Mouse (Mus musculus) urinary bladder, postnatal 36 days (tissue): ENCODE data around the gene Khdc4.
"Not testable (repeated sequence)": the region's sequence is repeated elsewhere in the genome, so short reads cannot be mapped to it uniquely, and the experiment has no call there.

ENCODE experiments used
- DNase-seq, 2 experiments: peaks; one replicate each; pipeline ENCODE4 v3.0.0; 2022; ENCODE audit warnings: low spot score in 2 of 2, mixed read lengths in 1 of 2

The Khdc4 gene

DNA sequence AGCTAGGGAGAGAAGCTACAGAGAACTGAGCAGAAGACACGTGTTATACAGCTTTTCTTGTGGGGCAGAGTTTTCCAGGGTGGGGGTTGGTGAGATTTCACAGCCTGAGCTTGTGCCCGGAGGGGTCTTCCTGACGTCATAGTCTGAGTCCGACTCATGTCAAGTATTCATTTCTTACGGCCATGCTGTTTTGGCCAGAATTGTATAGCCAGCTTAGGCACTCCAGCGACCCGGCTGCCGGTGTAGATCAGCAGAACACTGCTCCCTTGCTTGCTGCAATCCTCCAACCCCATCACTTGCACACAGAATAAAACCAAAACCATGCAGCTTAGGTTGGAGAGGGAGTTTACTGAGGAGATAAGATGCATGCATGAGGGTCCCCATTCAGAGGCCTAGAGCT is 30.0 kb upstream of the Khdc4 start:
- DNase-seq = no peak

DNA sequence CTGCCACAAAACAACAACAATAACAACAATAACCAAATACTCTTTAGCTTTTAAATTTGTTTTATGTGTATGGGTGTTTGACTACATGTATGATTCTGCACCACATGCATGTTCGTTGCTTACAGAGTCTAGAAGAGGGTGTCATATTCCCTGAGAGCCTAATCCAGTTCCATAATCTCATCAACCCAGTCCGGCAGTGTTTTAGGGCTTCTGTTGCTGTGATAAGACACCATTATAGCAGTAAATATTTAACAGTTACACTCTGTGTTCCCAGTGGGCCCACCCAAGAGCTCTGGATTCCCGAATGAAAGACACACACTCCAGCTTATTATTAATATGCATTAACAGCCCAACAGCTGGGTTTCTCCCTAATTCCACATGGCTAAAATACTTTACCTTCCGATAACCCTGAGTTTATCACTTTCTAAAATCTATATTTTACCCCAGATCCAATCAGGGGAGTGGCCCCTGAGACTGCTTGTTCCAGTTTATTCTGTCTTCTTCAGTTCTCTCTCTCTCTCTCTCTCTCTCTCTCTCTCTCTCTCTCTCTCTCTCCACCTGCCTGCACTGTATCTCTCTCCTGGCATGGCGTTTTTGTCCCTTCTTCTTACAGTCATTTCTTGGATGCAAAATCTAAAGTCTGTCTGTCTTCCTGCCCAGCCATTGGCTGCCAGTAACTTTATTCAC is 27.0 kb upstream of the Khdc4 start:
- no peak for DNase-seq

DNA sequence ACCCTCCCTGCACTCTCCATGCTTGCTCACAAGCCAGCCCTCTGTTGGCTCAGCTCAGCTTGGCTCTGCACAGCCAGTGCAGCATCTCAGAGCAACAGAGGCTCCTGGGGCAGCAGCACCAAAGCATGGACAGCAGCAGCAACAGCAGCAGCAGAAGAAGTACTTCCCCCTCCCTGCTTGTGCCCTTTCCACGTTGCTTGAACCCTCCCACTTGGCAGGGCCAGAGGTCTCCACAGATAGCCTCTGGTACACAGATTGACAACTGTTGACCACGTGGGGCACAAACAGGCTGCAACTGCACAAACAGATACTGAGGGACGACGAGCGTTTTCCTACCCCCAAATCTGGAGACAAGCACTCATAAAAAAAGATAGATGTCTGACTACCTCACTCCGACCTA is 25.8 kb upstream of the Khdc4 start:
- DNase-seq = no peak

DNA sequence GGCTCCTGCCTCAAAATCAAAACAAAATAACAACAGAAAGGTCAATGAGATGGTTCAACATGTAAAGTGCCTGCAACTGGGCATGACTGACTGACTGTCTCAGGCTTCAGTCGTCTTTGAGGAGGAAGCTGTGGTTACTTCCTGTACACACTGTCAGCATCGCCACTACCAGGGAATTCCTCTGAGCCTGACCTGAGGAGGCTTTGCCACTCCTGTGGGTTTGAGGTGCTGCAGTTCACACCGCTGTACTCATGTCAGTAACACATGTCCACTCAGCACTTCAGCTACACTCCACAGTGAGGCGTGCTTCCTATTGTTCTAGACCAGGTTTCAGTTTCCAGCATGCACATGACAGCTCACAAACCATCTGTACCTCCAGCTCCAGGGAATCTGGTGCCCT is 21.5 kb upstream of the Khdc4 start:
- DNase-seq = no peak

DNA sequence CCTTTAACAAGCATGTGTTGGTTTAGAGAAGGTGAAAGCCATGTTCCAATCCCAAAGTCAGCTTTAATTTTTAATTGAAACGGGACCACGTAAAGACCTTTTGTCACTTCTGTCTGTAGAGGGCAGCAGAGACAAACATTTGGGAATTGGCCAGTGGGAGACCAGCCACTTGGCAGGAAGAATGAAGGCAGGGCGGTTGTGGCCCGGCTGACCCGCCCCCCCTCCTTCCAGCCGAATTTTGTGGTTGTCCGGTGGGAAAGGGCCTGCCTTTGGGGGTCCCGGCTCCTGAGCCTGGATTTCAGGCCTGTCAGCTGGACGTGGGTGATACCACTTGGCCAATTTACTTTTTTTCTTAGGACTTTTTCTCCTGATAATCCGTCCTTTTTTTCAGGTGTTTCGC is 8.2 kb upstream of the Khdc4 start:
- peak; percentile 57 to 65 for DNase-seq

DNA sequence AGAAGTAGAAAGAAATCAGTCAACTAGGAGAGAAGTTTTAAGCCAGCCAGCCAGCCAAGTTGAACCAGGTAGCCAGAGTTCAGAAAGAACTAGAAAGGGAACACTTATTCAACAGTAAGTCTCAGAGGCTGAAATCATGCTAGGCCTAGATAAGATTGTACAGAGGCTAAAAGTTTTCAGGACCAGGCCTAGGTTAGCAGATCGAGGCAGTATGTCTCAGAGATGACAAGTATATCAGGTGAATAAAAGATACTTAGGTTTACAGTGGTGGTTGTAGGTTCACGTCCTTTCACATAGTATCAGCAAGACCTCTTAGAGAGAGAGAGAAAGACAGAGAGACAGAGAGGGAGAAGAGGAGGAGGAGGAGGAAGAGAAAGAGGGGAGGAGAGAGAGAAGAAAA is 1.8 kb upstream of the Khdc4 start:
- DNase-seq = no peak

DNA sequence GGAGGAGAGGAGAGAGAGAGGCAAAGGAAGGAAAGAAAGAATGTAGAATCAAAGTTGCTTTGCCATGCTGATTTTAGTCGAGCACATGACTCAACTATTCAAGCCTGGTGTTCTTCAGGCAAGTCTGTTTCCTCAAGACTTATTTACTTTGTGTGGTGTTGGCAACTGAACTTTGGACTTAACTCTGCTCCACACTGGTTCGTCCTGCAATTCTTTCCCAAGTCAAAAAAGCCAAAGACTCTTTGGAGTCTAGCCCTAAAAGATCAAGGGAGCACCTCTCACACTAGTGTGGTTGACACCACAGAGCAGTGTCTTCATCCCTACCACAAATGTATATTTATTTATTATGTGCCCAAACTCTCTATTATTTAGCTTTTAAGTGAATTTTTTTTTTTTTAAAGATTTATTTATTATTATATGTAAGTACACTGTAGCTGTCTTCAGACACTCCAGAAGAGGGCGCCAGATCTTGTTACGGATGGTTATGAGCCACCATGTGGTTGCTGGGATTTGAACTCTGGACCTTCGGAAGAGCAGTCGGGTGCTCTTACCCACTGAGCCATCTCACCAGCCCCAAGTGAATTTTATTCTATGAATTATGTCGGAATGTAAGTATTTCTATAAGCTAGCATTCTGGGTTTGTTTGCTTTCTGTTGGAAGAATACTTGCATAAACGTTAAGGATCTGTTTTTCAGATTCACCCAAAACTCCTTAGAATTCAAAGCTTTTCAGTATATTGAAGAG is 1.2 kb upstream of the Khdc4 start:
- DNase-seq = no peak

DNA sequence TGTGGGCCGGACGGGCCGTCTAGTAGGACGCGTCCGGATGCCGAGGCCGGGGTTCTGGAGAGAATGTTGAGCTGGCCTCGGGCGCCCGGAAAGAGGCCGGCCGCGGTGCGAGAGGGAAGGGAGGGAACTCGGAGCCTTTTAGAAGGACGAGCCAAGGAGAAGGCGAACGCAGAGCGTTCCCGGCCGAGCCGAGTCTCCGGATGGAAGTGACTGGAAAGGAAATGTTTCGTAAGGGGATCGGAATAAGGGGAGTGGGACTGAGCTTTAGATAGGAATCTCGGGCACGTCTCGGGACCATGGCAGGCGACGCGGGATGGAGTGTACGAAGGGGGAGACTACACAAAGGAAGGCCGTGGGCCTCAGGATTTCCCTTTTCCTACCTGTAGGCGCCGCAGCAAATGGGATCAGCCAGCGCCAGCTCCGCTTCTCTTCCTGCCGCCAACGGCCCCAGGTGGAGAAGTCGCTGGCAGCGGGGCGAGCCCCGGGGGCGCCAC is 402 bp downstream of the Khdc4 start:
- peak in 1 of 2 experiments; percentile 44 for DNase-seq

DNA sequence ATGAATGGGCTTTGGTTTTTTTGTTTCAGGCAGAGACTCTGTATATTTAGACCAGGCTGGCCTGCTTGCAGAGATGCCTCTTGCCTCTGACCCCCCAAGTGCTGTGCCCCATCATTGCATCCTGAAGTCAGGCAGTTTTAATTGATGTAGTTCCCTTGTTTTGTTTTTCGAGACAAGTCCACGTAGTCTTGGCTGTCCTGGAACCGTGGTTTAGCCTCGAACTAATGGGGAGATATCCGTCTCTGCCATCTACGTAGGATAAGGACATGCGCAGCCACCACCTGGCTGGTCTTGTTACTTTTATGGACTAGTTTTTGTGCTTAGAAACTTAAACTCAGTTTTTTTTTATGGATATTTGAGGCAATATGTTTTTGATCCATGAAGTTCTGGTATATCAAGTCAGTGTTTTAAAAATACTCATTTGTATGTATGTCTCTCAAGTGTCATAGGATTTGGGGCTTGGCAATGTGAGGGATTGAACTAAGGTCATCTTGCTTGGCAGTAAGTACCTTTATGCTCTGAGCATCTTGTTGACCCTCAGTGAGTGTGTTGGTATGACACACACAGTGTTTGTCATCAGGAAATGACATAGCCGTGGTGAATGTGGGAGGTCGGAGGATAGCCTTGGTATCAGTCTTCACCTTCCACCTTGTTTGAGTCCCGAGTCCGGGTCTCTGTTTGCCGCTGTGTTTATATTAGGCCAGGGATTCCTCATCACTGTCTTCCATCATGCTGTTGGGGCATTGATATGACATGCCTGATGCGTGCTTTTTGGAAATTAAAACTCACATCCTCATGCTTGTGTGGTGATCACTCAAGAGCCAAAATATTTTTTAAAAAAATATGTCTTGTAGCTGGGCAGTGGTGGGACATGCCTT is 1.4 kb downstream of the Khdc4 start:
- DNase-seq = no peak

DNA sequence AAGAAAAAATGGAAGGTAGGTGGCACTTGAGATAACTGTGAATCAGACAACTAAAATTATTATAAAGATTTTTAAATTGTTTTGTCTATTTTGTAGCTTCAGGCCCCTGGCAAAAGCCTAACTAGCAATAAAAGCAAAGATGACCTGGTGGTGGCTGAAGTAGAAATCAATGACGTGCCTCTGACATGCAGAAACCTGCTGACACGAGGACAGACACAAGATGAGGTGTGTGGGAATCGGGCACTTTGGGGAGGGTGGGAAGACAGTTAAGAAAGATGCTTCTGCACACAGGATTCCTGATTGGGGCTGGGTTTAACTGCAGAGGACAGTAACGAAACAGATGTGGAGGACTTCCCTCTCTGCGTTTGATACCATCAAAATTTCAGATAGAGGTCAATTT is 3.5 kb downstream of the Khdc4 start:
- DNase-seq = no peak

DNA sequence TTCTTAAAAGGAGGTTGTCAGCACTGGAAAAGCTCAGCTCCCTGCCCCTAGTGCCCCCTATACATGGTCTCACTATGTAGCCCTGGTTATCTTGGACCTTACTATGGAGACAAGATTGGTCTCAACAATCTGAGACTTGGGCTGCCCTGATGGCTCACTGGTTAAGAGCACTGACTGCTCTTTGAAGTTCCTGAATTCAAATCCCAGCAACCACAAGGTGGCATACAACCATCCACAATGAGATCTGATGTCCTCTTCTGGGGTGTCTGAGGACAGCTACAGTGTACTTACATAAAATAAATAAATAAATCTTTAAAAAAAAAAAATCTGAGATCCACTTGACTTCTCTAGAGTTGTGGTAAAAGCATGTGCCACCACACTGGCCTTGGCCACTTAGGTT is 9.9 kb downstream of the Khdc4 start:
- DNase-seq = no peak

DNA sequence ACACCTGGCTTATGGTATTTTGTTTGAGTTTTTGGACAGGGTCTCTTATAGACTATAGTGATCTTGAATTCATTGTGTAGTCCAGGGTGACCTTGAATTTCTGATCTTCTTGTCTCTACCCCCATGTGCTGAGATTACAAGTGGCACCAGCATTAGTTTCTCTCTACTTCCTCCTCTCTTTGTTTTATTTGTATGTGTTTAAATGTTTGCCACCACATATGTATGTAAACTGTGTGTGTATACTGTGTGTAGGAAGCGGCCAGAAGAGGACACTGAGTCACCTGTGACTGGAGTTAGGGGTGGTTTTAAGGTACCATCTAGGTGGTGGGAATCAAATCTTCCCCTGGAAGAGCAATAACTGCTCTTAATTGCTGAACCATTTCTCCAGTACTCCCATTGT is 12.4 kb downstream of the Khdc4 start:
- DNase-seq = no peak

DNA sequence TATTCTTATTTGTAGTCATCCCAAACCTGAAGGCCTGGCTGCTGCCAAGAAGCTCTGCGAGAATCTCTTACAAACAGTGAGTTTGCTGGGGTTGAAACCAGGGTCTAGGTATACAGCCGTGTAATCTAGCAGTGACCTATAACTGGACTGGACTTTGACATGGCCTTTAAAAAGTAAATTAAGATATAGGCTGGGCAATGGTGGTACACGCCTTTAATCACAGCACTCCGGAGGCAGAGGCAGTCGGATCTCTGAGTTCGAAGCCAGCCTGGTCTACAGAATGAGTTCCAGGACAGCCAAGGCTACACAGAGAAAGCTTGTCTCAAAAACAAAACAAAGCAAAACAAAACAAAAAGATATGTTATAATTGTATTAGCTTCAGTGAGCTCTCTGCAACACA is 13.2 kb downstream of the Khdc4 start:
- DNase-seq = no peak

DNA sequence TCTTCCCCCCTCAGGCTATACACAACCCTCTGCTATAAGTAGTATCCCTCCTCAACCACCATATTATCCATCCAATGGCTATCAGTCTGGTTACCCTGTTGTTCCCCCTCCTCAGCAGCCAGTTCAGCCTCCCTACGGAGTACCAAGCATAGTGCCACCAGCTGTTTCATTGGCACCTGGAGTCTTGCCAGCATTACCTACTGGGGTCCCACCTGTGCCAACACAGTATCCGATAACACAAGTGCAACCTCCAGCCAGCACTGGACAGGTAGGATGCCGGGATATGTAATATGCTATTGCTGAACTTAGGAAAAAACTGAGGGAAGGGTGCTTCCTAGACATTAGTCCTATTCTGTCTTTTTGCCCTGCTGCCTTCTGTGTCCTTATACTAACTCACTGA is 14.6 kb downstream of the Khdc4 start:
- no peak for DNase-seq

DNA sequence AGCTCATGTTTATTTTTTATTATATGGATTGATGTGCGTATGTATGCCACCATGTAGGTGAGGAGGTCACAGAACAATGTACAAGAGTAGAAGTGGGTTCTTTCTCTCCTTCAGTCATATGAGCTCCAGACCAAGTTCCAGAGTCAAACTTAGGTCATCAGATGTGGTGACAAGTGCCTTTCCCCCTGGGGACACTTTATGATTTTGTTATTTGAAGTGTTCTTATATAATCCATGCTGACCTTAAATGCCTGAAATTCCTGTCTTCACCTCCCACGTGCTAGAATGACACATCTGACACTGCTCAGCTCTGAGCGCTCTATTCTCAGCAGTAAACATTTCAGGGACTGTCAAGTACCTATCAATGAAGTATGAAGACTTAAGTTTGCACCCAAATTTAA is 15.6 kb downstream of the Khdc4 start:
- no peak for DNase-seq

DNA sequence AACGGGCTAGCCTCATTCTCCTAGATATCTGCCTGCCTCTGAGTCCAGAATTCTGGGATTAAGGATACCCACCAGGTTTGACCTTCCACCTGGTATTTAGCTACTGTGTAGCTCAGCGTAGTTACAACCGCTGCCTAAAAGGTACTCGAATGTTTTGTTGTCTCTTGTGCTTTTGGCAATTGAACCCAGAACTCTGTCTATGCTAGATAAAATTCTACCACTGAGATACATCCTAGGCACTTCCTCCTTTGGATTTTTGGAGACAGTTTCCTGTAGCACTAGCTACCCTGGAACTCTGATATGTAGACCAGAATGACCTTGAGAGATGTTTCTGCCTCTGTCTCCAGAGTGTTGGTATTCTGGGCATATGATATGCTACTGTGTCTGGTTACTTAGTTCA is 28.1 kb downstream of the Khdc4 start:
- DNase-seq = no peak

DNA sequence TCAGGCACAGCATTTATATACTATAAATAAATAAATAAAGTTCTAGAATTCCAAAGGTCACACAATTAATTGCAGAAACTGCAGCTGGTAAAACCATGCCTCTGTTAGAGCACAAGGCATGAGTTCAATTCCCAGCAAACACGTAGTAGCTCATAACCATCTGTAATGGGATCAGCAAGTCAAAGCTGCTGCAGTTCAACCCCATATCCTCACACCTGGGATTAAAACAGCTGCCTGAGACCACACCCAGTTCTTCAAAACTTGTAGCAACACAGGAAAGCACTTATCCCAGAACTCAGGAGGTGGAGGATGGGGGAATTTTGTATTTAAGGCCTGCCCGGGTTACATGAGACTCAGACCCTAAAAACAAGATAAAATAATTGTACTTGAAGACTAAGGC is 29.1 kb downstream of the Khdc4 start:
- no peak for DNase-seq

DNA sequence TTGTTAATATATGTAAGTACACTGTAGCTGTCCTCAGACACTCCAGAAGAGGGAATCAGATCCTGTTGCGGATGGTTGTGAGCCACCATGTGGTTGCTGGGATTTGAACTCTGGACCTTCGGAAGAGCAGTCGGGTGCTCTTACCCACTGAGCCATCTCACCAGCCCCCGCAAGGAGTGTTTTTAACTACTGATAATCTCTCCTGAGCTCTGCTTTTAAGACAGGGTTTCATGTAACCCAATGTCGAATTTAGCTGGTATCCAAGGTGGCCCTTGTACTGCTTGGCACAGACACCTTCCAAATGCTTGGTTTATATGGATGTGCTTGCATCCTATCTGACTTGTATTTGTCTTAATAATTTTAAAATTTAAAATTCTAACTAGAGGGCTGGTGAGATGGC is 30.1 kb downstream of the Khdc4 start:
- DNase-seq = not testable (repeated sequence)

DNA sequence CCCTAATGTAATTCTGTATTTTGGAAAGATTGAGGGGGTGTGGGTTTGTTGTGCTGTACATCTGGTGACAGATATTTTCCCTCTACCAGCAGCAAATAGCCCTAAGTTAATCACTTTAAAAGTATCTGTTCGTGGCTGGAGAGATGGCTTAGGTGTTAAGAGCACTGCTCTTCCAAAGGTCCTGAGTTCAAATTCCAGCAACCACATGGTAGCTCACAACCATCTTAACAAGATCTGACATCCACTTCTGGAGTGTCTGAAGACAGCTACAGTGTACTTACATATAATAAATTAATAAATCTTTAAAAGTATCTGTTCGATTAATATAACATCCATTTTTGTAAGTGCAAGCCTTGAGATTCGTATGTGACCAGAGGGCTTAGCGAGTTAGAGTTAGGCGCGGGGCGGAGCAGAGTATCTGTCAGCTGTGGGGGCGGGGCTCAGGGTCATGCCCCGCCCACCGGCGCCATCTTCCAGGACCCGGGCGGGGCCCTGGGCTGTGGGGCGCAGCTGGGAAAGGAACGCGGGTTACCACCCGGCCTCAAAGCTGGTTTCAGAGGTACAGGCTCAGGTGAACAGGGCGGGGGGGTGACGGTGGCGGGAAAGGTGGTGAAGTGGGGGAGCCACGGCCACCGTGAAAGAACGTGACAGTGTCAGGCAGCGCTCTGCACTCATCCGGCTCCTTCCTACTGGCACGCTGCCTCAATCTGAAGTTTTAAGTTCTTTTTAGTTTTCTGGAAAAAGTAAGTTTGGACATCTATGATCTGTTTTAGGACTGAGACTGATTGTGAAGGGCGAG is 31.0 kb downstream of the Khdc4 start, which contains the start of gene Rit1:
TSS of gene Rit1 (plus strand) at position 440 of the 799 bp plus-strand sequence.
- DNase-seq = peak; percentile 80 to 83

DNA sequence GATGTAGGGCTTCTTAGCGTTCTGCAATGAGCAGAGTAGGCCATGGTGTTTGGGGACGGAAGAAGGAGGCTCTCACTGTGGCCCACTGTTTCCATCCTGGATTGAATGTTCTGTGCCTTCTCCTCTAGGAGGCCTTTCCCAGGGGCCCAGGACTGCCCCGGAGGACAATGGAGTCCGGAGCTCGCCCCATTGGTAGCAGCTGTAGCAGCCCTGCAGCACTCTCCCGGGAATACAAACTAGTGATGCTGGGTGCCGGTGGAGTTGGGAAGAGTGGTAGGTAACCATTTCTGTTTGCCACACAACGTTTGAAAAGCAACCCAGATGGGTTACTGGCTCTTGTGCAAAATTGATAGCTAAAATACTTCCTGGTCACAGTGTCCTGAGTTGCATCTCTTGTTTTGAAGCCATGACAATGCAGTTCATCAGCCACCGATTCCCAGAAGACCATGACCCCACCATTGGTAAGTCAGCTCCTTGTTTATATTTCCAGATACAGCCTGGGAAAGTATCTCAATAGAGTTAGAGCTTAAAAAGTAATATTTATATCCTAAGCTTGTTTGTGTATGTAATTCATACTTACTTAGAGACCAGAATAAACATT is 31.7 kb downstream of the Khdc4 start:
- no peak for DNase-seq

DNA sequence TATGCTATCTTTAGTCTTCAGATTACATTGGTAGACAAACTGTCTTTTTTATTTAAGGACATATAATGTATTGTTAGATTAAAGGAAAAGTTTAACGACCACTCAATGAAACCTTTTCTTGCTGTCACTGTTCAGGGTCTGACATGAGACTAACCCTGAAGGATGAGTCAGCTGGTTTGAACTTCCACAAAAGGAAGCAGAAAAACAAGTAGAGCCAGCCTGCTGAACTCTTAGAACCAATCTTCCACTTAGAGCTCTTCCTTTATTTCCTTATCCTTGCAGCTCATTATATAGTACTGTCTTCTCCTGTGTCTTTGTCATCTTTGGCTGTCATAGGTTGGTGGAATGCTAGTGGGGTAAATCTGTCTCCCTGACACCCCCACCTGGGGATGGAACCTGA is 32.2 kb downstream of the Khdc4 start:
- DNase-seq = no peak
